Mouse (Mus musculus): ENCODE results near the gene Clp1.
A peak's percentile ranks its signal among the peaks of the same experiment; 100 is the strongest.

Clp1 gene

DNA sequence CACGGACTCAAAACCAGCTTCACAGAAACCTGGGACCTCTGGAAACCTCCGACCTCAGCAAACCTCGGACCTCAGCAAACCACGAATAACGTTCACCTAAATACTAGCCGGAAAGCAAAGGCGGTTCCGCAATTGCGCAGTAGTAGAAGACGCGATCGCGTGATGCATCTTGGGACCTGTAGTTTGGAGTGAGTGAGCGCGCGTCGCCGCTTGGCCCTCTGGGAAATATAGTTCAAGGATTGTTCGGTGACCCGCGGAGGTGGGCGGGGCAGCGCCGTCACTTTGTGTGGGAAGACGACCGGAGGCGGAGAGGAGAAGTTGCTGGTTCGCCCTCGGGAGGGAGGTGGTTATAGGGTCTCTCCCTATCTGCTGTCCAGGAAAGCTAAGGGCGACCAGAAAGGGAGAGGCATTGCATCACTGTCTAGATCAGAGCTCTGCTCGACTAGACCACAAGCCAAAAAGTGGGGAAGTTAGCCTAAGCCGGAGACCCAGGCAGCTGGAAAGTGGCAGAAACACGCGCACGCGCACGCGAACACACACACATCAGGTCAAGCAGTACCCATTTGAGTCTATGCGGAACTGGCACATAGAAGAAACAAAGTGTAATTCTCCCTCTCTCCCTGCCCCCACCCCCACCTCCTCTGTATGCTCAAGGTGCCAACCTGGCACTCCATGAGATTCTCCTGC lies at the start of gene Clp1:
Gene Clp1, minus strand, starts transcription at position 179 of the 687 bp plus-strand sequence.
- peak; percentile 97 for DNase-seq

DNA sequence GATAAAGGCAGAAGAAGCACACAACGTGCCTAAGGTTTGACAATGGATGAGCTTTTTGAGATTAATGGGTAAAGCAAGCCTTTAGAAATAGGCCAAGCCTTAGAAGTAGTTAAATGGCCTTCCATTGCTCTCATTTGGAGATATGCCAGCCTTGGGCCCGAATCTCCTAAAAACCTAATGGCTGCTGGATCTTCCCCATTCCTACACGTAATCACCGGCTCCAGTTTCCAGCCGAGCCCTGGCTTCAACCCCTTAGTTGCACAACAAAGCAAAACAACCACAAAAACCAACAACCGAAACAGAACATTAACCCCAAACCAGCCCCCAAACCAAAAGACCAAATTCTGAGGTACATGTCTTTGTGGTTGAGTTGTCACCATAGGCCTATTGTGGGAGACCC lies 48.5 kb upstream of the Clp1 start:
- no peak for DNase-seq

DNA sequence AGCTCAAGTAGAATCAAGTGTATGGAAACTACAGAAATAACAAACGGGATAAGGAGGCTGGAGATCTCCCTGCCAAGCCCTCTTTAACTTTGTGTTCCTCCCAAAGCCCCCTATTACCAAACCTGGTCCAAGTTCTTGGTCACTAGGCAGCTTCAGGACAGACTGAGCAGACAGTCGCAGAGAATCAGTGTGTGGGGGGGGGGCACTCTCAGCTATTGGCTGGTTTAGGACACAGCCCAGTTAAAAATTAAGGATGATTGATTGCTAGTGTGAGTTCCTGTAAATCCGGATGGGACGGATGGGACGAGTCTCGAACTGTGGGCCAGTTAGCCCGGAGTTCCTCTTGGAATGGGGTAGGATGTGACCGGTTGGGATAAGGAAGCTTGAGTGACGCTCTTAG lies 48.1 kb upstream of the Clp1 start, which contains the start of gene Serping1:
Gene Serping1, minus strand, starts transcription at position 204 of the 400 bp plus-strand sequence.
- DNase-seq, result no peak

GRCm38 (mm10) chr2:84774751-84775150 lies 47.6 kb upstream of the Clp1 start:
- peak; percentile 8 for DNase-seq

- DNase-seq, result no peak
These were observed 46.0 kb upstream of the Clp1 start for GRCm38 (mm10) chr2:84773195-84773594.

GRCm38 (mm10) chr2:84772454-84772853 lies 45.3 kb upstream of the Clp1 start:
- no peak for DNase-seq

GRCm38 (mm10) chr2:84770501-84770900 lies 43.4 kb upstream of the Clp1 start:
- no peak for DNase-seq

GRCm38 (mm10) chr2:84762818-84763217 lies 35.7 kb upstream of the Clp1 start:
- DNase-seq, result no peak

DNA sequence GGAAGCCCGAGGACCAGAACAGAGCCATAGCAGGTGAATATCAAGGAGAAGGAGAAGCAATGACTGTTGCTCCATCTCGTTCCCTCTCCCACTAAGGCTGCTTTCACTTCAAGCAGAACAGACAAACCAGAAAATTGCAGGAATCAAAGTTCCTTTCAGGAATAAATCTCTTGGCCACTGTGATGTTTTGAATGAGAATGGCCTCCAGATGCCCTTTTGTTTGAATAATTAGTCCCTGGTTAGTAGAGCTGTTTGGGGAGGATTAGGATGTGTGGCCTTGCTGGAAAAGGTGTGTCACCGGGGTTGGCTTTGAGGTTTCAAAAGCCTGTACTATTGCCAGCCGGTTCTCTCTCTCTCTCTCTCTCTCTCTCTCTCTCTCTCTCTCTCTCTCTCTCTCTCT lies 35.1 kb upstream of the Clp1 start:
- no peak for DNase-seq

GRCm38 (mm10) chr2:84761840-84762239 lies 34.7 kb upstream of the Clp1 start:
- no peak for DNase-seq

DNA sequence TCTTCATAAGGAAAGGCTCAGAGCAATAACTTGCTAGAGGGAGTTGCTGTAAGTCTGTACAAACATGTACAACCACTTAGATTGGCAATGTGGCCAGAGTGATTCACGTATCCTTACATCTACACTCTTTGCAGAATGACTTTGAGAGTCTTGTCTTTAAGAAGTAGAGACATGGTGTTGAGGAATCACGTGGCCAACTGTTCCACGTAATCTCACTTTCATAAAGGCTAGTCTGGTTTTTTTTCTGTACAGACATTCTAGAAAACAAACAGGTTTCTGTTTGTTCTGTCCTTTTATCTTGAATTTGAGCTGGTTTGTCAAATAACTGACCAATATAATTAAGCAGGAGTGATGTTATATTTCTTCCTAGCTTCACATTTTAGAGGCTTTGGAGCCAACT lies 34.2 kb upstream of the Clp1 start:
- DNase-seq, result no peak

DNA sequence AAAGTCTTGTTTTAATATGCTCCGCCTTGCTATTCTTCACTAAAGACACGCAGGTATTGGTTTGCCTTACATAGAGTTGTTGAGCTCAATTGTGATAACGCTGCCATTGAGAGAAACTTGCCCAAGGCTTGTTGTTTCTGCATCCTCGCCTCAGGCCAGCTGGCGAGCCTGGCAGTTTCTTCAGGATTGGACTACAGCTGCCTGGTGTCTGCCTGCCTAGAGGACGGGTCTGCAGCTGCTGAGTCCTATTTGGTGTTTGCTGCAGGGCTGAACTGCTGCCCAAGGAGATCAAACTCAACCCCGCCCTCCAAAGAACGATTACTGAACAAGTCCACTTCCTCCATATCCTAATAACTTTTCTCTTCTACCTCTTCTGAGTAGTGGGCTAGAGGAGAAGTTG lies 33.6 kb upstream of the Clp1 start:
- DNase-seq, result no peak

- DNase-seq, result no peak
These were observed 31.5 kb upstream of the Clp1 start for GRCm38 (mm10) chr2:84758542-84759127.

- DNase-seq, result no peak
These were observed 30.0 kb upstream of the Clp1 start for GRCm38 (mm10) chr2:84757026-84757682.

DNA sequence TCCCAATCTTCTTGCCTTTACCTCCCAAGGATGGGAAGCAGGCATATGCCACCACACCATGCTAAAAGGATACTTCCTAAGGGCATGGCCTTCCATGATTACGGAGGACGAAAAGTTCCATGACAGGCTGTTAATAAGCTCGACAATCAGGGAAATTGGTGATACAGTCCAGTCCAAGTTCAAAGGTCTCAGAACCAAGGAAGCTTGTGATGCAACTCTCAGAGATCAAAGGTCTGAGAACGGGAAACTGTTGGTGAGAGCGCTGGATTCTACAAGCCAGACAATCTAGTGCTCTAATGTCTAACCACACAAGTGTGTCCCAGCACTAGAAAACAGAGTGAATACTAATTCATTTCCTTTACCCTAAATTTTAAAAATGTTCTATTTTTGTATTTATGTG lies 29.1 kb upstream of the Clp1 start:
- DNase-seq, result no peak

DNA sequence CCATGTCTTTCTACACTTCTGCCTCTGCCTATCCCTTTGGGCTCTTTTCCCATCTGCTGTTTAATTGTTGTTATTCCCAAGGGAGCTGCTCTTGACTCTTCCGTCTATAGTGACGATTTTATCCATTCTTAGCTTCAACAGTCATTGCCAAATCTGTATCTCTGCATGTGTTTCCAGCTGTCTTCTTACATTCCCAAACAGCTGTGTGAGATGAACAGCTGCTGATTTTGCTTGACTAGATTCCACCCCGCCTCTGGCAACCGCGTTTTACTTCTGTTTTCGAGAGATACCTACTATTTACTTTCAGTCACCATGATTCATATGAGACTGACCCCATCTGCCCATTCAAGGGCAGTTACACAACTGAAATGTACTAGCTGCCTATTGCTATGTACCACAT lies 23.0 kb upstream of the Clp1 start:
- DNase-seq, result no peak

- DNase-seq, result no peak
These were observed 17.0 kb upstream of the Clp1 start for GRCm38 (mm10) chr2:84744126-84744525.

DNA sequence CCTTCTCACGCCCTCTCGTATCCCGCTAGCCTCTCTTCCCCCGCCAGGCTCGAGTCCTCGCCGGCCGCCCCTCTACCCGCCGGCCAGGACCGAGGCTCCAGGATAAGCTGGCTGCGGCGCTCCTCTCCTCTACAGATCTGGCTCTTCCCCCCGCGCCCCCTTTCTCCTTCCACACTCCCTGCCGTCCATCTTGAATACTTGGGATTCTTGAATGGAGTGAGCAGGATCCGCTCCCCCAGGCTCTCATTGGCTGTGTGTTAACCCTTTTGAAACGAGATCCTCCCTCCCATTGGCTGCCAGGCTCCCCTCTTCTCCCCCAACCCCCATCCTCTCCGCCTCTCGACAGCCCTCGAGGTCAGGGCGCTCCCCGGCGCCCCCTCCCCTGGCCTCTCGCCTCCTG lies 16.4 kb upstream of the Clp1 start, which contains the start of gene Gm19426:
Gene Gm19426, minus strand, starts transcription at position 95 of the 400 bp plus-strand sequence.
- peak; percentile 77 for DNase-seq

GRCm38 (mm10) chr2:84742451-84743283 lies 15.5 kb upstream of the Clp1 start:
- no peak for DNase-seq

DNA sequence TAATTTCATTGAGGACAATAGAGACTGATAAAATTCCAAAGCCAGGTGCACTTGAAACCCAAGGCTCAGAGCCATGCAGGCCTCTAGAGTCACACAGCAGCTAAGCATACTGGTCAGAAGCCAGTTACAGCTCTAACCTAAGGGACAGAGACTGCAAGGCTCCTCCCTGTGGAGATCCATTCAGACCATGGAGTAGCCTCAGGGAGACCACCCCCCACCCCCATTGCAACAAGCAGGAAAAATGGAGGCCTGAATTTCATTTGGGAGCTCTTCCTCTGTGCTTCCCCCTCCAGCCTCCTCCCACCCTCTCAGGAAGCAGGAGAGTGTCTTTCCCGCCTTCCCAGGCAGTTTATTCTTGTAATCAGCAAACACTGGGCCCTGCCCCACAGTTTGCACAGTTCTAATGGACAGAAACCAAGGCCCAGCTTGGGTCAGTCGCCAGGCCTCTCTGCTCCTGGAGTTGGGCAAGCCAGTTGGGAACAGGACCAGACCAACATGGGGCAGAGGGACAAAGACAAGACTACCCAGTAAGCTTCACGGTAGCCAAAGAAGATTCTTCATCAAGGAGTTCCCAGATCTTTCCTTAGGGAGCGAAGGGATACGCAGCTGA lies 14.8 kb upstream of the Clp1 start:
- no peak for DNase-seq

DNA sequence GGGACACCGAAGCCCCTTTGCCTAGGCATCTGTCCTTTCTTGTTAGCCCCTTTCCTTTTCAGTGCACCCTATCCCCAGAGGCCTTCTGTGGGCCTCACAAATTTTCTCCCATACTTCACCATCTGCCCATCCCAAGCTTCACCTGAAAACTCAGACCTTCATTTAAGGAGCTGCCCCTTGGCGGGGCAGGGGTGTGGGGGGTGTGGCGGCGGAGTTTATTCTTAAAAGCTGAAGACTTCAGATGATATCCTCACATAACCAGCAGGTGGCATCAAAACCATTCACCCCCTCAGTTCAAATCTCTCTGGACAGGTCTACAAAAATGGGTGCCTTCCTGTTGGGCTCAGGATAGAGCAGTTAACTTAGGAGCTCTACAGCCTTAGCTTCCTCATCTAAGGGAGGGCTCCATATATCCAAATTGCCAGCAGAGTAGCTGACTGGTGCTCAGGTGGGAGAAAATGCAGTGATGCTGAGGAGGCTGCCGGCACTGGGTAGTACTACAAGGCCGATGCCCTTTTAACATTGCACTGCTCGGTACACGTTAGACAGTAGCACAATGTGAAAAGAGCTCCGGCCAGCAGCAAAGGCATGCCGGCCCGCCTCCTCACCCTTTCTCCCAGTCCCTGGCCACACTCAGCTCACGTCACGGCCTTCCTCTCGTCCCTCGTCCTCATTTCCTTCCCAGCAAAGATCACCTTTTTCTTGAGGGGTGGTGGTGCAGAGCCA lies 13.6 kb upstream of the Clp1 start:
- DNase-seq, result no peak

GRCm38 (mm10) chr2:84738271-84738911 lies 11.2 kb upstream of the Clp1 start:
- no peak for DNase-seq

All from layer of hippocampus, adult 9-11 months (tissue).